Mouse (Mus musculus) adrenal gland, postnatal 10 days (tissue): Measurements from ENCODE around the gene Cdyl. TPM values are rescaled to one million over a fixed set of nuclear protein-coding genes. Genes with fewer than 3 reads are reported as not detected.
A peak's percentile ranks its signal among the peaks of the same experiment; 100 is the strongest.

Experiments used
- DNase-seq: peaks from one replicate; pipeline ENCODE4 v3.0.0; 2021; ENCODE audit warnings: mixed read lengths
- total RNA-seq, 2 experiments: library from RNA; stranded (reverse); gene quantifications; 2 replicates each; pipeline ENCODE4 v1.2.3; 2021

Cdyl gene
- total RNA-seq, 2 experiments from 2014 or later, result 22.0 to 22.9 TPM

DNA sequence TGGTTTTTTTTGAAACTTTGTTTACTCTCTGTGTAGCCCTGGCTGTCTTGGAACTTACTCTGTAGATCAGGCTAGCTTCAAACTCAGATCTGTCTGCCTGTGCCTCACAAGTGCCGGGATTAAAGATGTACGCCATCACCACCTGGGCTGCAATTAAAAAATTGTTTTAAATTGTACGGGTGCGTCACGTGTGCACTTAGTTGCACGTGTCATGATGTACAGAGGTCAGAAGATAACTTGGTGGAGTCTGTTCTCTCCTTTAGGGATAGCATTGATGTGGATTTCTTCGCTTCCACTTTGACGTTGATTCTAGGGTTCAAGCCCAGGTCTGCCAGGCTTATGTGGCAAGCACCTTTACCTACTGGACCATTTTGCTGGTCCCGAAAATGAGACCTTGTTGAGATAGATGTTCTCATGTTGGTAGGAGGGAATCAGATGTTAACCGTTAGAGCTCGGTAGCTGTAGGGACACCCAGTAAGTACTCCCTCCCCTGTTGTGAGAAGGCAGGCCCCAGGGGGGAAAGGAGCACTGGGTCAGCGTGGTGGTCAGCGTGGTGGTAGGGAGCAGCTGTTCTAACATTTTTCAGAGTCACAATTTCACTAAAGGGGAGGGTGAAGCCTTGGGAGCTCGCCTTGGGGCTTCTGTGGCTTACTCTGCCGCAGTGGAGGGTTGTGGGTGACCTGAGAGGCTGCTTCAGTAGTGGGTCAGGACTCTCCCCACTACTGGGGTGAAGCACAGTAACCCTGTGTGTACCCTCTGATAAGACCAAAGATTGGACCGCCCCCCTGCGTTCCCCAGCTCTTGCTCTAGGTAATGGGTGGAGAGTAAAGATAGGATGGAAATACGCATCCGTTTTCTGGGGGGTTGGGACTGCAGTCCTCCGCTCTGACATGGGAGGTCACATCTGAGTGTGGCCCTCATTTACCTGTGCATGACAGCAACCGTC, 97.0 kb downstream of the Cdyl start:
- no peak for DNase-seq

GRCm38 (mm10) chr13:35760372-35760771, 100.7 kb downstream of the Cdyl start:
- no peak for DNase-seq

DNA sequence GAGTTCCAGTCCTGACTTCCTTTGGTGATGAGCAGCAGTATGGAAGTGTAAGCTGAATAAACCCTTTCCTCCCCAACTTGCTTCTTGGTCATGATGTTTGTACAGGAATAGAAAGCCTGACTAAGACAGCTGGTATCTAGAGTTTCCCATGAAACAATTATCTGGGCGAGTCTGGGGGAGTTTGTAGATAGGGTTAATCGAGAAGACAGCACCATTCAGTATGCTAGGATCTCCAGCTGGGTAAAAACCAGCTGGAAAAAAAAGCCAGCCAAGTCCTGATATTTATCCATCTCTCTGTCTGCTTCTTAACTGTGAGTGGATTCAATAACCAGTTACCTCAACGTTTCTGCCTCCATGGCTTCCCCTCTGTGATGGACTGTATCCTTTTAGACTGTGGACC, 104.9 kb downstream of the Cdyl start:
- DNase-seq, result no peak

DNA sequence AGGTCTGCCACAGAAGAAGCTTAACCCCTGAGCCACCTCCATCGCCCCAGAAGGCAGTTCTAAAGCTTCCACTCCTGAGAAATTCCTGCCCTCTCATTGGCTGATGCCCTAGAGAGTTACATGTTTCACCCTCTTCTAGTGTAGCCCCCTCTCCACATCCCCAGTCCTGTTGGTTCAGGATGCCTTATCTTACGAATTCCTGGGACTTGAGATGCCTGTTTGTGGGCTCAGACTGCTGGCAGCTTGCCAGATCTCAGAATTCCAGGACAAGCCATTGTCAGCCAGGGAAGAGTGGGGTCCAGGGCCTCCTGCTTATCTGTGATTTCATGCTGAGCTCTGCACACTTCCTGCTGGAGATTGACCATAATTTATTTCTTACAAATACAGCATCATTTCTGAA, 106.2 kb downstream of the Cdyl start:
- peak; percentile 21 for DNase-seq

DNA sequence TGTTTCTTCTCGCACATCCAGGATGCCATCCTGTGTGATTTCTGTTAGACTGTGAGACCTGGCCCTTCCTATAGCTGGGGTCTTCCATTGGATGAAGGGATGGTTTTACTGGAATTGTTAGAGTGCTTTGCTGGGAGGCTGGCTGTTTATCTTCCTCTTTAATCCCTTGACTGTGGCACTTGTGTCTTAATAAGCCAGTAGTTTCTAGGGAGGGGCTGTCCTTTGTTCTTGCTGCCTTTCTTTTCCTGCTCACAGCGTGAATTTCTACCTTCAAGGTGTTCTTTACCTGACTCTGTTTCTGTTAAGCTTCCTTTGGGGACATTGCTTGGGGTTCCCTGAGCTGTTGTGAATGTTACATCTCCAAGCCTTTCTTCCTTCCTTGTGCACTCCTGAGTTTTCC, 110.0 kb downstream of the Cdyl start:
- DNase-seq, result no peak

DNA sequence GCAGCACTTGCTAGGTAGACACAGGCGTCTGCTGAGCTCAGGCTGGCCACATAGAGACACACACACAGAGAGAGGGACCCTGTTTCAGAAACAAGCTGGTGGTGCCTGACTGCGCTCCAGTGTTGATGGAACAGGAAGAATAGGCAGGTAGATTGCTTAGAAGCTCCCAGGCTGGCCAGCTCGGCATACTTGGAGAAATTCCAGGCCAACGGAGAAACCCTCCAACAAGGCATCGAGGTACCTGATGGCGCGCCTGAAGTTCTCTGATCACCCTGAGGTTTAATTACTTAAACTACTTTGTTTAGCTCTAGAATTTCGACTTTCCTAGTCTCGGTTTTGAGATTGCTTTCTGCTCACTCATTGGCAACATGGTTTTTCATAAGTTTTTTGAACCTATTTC, 110.8 kb downstream of the Cdyl start:
- DNase-seq, result no peak

DNA sequence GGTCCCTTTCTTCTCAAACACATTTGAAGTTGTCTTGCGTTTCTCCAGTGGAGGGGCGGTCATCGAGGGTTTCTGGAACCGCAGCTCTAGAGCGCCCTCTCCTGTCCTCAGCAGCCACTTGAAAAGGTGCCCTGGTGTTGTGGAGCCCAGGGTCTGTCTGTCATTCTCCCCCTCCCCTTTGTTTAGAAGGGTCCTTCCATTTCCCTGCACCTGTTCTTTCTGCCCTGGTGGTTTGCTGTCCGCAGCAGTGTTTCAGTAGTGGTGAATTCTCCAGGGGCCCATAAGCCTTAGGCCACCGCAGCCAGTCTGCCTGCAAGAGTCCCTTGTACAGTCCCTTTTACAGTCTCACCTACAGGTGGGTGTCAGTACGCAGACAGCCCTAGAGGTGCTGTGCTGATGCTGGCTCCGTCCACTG, 112.3 kb downstream of the Cdyl start:
- peak; percentile 68 for DNase-seq

GRCm38 (mm10) chr13:35773763-35774162, 114.1 kb downstream of the Cdyl start:
- peak; percentile 44 for DNase-seq

DNA sequence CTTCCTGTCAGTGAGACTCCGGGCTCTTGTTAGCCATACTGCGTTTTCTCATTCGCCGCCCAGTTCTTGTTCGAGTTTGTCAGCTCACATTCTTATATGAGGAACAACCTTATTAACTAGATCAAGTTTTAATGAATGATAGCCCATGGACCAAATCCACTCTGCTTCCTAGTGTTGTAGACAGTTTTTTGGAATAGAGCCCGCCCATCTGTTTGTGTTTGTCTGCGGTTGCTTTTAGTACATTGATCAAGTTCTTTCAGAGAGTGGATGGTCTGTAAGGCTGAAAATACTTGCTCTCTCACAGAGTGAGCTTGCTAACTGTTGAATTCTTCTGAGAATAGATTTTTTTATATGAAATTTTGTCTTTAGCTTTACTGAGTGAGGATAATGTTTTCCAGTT, 116.5 kb downstream of the Cdyl start:
- no peak for DNase-seq

DNA sequence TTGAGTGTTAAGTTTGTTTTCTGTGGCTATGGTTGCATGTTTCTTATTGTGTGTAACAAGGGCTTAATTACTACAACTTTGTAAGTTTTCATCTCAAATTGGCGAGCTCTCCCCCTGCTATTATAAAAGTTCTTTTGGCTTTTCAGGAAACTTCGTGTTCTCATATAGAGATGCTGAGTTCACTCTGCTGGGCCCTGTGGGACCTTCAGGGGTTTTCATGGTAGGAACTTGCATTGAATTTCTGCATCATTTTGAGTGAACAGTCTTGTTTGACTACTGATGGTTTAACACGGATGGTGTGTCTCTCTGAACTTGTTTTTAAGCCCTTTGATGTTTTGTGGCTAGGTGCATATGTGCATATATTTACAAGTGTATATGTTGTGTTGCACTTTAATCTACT, 121.1 kb downstream of the Cdyl start:
- no peak for DNase-seq

GRCm38 (mm10) chr13:35781755-35782154, 122.1 kb downstream of the Cdyl start:
- peak; percentile 31 for DNase-seq

- DNase-seq, result peak; percentile 68
Observed at GRCm38 (mm10) chr13:35782949-35783348, 123.3 kb downstream of the Cdyl start.

GRCm38 (mm10) chr13:35783576-35783975, 123.9 kb downstream of the Cdyl start:
- DNase-seq, result no peak

DNA sequence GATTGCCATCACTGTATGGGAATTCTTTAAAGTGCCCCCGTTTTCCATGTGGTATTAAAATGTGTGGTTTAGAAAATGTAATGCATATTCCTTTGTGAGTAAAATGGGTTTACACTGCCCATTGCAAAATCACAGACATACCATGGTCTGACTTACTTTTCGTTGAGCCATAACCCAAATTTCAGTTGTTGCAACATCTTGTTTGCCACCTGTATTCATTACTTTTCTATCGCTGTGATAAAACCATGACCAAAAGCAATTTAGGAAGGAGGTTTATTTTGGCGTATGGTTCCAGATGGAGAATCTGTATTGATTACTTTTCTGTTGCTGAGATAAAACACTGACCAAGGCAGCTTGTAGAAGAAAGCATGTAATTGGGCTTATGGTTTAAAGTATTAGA, 124.6 kb downstream of the Cdyl start:
- DNase-seq, result no peak

- DNase-seq, result no peak
Observed at GRCm38 (mm10) chr13:35785330-35785939, 125.8 kb downstream of the Cdyl start.

DNA sequence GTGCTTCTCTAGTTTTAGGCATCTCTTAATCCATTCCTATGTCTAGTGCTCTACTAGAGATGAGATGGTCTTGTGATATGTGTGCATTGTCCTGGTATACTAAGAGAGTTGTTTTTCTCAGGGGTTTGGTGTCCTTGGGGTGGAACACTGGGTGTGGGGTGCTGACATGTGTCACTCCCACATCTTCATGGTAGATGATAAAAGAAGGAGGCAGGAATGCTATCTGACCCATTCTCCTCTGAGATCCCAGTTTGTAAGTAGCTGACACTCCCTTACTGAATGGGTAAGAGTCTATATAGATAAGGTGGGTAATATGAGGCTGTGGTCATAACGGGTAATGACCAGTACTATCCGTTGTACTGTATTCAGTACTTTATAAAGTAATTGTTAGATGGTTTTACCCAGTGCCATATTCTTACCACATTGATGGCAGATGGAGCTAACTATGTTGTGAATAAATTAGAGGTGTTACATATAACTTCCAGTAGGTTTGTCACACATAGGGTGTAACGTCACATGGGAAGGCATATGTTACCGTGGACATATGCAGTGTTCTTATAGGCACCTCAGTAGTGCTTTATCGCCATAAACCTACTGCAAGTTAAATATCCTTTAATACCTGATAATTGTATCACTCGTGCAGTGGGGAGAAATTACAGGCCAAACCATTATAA, 127.2 kb downstream of the Cdyl start:
- no peak for DNase-seq

DNA sequence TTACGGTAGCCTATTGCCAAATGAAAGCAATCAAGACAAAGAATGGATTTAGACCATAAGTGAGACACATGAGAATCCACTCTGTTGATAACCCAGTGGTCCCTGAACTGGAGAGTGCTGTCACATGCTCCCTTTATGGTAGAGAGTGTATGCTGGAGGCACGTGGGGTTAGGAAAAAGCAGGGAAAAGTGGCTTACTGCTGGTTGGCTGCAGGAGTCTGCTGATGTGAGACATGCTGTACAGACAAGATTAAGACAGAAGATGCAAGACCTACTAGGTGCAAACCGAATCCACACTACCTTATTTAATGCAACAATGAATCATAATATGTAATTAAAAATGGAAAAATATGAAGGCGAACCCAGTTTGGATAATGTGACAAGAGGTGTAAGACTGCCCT, 129.9 kb downstream of the Cdyl start:
- no peak for DNase-seq

- no peak for DNase-seq
Observed at GRCm38 (mm10) chr13:35790431-35790830, 130.8 kb downstream of the Cdyl start.

GRCm38 (mm10) chr13:35794309-35794708, 134.7 kb downstream of the Cdyl start:
- no peak for DNase-seq

DNA sequence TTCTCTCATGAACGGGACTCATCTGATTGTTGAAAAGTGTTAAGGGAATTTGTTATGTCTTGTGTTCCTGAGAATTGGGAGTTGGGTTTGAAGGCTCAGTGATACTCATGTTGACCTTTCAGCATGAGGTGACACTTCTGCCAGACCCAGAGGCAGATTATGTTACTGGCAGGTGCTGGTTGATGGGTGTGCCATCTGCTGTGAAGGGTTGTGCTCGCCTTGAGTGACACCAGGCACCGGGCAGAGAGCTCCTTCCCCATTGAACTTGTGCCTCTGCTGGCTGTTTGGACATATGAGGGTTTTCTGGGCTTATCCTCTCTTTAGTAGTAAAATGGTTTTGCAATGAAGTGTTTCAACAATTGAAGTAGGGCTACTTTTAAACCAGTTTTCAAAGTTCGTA, 135.1 kb downstream of the Cdyl start:
- no peak for DNase-seq

DNA sequence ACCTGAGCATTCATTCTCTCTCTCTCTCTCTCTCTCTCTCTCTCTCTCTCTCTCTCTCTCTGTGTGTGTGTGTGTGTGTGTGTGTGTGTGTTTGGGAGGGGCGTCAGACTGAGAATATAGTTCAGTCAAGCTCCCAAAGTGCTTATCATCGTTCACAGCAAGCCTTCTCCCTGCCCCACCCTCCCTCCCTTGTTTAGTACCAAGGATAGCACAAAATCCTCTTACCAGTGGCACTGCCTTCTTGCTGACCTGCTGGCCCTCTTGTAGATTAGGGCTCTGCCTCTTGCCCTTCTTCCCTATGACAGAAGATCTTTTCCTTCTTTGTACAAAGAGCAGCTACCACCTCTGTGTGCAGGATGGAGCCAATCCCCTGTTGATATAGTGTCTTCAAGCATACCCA, 136.3 kb downstream of the Cdyl start:
- DNase-seq, result no peak

GRCm38 (mm10) chr13:35796352-35796751, 136.7 kb downstream of the Cdyl start:
- peak; percentile 32 for DNase-seq
